Mouse (Mus musculus): ENCODE data around the gene Gm11037. TPM values are rescaled to one million over a fixed set of nuclear protein-coding genes. Genes with fewer than 3 reads are reported as not detected.

Gene Gm11037
- total RNA-seq, 2 experiments from 2014 or later: not detected

DNA sequence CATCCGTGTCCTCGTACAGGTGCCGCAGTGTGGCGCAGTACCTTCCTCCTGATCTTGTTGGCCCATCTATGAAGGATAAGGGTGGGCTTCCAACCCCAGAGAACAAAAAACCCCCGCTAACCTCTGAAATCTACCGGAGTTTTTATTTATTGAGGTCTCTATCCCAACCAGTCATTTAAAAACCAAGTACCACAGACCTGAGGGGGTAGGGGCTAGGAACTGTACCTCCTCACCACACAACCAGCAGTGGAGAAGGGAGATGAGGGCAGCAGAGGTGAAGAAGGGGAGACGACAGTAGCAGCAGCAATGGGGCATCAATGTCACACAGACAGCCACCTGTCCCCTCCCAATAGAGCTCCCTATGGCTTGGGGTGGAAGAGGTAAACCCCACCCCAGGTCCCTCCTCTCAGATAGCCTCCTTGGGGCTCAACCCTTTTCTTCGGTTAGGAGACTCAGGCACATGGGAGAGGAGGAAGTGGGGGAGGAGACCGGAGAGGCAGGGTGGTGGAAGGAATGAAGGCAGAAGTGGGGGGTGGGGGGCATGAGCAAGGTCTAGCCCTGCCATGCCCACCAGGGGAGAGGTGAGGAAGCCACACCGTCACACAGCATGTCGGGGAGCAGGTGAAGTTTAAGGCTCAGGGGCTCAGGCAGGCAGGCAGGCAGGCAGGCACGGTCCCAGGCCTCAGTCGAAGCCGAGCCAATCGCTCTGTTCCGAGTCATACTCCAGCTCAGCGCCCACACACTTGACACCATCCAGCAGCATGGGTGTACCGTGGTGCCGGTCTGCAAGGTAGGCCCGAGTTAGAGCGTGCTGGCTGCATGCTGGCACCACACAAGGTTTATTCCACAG lies 13.1 kb downstream of the Gm11037 start:
- DNase-seq: no peak
- intact Hi-C loops (cut with DNase I): no loop called here

- intact Hi-C loops (cut with DNase I): no loop called here
- no peak for DNase-seq
These were observed 13.7 kb downstream of the Gm11037 start for GRCm38 (mm10) chr2:131147043-131147365.

DNA sequence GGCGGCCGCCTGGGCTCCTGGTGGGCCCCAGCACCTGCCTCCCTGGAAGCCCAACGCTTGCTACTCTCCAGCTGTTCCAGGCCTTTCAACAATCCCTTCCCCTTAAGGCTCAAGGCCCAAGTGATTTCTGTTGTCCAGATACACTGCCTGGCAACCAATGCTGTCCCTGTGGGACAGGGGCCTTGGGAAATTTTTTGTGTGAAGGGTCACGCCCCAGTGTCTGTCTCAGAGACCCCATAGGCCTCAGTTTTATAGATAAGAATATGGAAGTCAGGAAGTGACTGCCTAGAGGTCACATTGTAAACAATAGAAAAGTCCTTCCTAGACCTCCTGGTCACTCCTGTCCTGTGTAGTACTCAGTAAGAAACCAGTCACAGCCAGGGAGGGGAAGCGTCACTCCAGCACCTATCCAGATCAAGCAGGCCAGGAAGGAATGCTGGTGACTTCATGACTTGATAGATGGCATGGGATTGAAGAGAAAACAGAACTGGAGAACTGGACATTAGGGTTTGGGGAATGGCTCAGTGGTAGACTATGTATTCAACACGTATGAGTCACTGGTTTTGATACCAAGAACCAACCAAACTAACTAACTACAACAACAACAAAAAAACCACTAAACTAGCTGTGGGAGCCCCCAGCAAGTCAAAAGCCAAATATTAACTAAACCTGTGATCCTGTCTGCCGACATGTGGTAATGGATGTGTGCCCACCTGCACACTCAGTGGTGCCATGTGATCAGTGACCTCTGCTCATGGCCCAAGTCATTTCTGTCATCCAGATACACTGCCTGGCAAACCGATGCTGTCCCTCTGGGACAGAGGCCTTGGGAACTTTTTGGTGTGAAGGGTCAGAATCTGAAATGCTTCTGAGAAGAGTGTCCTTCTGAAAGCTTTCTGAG lies 15.3 kb downstream of the Gm11037 start:
- intact Hi-C loops (cut with DNase I): no loop called here
- DNase-seq: no peak

- intact Hi-C loops (cut with DNase I): no loop called here
- no peak for DNase-seq
These were observed 15.9 kb downstream of the Gm11037 start for GRCm38 (mm10) chr2:131149254-131149578.

DNA sequence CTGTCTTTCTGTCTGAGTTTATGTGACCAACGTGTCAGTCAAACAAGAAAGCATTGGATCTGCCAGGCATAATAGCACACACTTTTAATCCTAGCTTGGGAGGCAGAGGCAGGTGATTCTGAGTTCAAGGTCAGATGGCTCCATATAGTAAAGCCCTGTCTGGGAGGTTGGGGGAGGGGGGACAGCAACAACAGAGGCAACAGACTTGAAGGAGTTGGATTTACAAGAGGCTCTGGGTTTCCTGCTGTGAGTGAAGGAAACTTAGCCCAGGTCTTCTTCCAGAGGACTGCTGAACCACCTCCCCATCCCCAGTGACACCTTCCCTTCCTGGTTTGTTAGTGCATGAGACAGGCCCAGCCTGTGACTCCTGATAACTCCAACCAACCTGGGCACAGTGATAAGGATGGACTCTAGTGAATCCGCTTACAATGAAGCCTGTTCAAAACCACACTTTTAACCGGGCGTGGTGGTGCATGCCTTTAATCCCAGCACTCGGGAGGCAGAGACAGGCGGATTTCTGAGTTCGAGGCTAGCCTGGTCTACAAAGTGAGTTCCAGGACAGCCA lies 19.0 kb downstream of the Gm11037 start:
- intact Hi-C loops (cut with DNase I): no loop called here
- DNase-seq: no peak

DNA sequence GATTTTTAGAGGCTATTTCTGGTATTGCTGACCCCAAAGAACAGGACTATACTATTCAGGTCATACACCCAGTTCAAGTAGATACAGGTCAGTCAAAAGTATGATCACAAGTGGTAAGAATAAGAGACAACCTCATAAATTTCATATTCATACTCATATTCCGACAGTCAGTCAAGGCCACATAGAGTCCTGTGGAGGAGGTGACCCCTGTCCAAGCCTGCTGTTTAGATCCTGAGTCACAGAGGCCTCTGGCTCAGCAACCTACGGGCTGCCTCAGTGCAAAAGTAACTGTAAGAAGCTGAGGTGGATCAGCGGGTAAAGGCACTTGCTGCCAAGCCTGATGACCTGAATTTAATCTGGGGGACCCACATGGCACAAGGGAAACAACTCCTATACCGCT lies 20.7 kb downstream of the Gm11037 start:
- DNase-seq: no peak
- intact Hi-C loops (cut with DNase I): no loop called here

- no peak for DNase-seq
- intact Hi-C loops (cut with DNase I): no loop called here
These were observed 23.7 kb downstream of the Gm11037 start for GRCm38 (mm10) chr2:131156987-131157386.

- intact Hi-C loops (cut with DNase I): no loop called here
- DNase-seq: no peak
These were observed 26.2 kb downstream of the Gm11037 start for GRCm38 (mm10) chr2:131159491-131159910.

- DNase-seq: peak; percentile 92 to 96
- intact Hi-C loops (cut with DNase I): loop anchor here (1.0 kb wide), 1 partner anchor 65 kb away; no protein-coding TSS in a partner anchor
These were observed 26.8 kb downstream of the Gm11037 start, which contains the start of gene 1700037H04Rik for GRCm38 (mm10) chr2:131159938-131160581. Gene 1700037H04Rik, minus strand, starts transcription at chr2:131160081.

DNA sequence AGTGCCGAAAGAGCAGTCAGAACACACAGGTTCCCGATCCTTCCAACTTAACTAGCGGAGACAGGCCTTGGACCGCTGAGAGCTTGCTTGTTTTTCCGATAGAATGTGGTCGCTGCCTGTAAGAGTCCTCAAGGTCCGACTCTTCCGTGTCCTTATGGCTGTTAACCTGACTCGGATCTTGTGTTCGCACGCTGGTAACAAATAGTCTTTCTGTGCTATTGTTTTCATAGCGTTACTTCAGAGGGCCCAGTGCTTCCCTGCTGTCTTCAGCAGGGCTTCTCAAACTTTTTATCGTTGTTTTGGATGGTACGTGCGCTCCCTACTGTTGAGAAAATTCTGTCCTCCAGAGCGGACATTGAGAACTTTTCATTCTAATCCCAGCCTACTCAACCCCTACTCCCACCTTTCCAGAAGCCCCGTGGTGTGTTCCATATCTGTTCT lies 27.4 kb downstream of the Gm11037 start:
- no peak for DNase-seq
- intact Hi-C loops (cut with DNase I): loop anchor here (1.0 kb wide), 1 partner anchor 65 kb away; no protein-coding TSS in a partner anchor

DNA sequence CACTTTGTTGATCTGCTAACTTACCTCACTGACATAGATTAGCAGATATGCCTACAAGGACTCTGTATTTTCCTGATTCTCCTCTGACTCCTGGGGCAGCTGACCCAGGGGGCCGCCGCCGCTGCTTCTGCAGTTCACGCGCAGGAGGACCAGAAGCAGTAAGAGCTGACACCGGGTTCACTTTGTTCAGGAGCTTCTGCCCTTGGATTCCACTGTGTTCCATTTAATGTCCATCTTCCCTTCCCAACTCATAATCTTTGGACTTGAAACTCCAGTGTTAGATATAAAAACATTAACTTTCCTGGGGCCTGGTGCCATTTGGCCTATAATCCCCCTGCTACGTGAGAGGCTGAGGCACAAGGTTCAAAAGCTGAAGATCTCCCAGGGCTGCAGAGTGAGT lies 30.6 kb downstream of the Gm11037 start:
- no peak for DNase-seq
- intact Hi-C loops (cut with DNase I): no loop called here

DNA sequence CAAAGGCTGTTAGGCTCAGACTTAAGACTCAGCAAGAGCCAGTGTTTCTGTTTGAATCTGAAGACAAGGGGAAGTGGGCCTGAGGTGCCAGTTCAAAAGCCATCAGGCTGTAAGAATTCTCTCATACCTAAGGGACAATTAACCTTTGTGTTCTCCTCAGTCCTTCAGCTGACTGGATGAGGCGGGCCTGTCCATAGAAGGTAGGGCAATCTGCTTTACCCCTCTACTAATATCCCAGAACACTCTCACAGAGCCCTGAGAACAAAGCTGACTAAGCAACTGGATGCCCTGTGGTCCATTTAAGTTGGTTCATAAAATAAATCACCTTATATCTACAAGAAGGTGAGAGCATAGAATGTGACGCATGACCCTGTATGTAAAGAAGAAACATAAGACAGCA lies 32.9 kb downstream of the Gm11037 start:
- intact Hi-C loops (cut with DNase I): no loop called here
- DNase-seq: no peak

DNA sequence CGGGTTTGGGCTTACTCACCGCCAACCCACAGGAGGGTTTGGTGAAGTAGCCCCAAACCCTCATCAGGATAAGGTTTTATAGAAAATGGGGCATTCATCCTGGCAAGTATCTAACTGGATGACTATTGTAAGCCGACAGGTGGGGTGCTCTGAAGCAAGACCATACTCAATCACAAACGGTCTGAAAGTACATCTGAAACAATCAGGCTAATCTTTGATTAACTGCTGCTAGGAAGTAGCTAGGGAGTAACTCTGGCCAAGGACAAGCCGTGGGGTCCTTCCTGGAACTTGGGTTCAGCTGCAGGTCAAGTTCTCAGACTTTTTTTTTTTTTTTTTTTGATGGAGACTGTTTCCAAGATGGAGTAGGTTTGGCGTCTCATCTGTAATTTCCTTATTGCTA lies 34.7 kb downstream of the Gm11037 start:
- intact Hi-C loops (cut with DNase I): no loop called here
- DNase-seq: no peak

DNA sequence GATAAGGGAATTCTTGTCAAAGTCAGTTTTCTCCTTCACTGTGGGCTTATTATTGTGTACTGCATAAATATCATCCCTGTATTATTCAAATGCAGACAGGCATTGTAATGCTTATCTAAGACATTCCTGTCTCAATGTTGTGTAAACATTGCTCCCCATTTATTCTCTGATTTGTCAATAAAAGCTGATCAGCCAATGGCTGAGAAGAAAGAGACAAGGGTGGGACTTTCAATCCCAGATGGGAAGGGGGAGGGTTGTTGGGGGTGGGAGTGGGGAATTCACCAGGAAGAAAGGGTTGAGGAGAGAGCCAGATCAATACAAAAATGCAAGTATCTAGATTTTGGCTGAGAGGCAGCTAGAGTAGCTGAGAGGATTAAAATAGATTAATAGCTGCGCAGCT lies 35.6 kb downstream of the Gm11037 start:
- intact Hi-C loops (cut with DNase I): no loop called here

GRCm38 (mm10) chr2:131170936-131171335 lies 37.6 kb downstream of the Gm11037 start:
- intact Hi-C loops (cut with DNase I): no loop called here
- no peak for DNase-seq

More for the DNA sequence above, 35.6 kb downstream of the Gm11037 start:
- DNase-seq: no peak

DNA sequence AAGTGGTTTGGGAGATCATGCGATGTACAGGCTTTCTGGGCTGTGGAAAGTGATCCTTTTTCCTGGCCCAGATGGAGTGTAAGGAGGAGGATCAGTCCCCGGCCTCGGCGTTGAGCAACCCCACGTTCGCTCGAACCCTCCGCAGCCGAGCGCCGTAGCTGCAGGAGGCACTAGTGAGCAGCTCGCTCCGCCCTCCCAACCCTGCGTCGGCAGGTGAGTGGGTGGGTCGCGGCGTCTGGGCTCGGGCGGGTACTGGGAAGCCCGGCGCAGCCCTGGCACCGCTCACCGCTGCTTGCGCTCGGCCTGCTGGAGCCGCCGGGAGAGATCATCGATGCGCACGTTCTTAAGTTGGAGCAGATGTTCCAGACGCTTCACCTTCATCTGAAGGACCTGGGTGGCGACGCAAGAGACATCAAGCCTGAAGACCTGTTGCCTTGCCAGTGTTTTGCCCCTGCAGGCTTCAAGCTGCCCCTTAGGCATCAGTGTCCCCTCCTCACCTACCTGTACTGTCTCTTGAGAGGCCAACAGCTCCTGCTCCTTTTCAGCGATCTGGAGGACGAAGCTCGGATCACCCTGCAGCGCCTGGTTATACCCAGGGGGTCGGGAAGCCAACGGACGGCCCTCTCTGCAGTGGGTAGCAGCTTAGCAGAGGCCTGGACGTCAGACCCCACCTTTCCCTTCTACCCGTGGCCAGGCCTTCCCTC lies 38.3 kb downstream of the Gm11037 start:
- DNase-seq: peak; percentile 56 to 59
- intact Hi-C loops (cut with DNase I): no loop called here

DNA sequence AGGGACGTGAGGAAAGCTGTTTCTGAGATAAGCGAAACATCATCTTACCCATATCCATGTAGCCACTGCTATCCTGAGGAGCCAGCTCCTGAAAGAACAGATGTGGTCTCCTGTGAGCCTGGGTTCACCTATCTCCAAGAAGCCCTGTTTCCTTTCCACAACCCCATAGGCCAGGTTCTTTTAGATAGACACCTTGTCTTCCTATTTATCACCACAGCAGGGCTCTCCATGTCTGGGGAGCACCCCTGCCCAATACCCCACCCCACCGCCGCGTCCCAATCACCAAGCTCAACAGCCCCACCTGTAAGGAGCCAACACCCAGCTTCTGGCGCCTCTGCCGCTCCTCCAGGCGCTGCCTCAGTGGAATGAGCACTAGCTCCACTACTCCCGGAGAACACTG lies 39.0 kb downstream of the Gm11037 start:
- intact Hi-C loops (cut with DNase I): no loop called here

DNA sequence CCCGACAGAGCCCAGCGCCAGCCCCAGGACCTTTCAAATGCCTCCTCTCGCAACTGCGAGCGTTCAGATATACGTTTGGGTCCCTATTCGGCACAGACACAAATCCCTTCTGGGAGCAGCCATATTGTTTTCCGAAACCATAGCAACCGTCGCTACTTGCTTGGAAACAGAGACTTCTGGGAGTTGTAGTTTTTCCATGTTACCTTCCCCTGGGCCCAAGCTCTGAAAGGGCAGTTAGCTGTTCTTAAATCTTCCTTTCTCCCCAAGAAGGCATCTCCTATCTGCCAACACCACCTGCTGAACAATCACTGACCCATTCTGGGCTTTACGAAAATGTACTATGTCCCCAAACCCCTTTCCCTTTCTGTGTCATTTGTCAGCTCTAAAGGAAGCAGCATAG lies 41.4 kb downstream of the Gm11037 start:
- intact Hi-C loops (cut with DNase I): loop anchor here (5.0 kb wide), 1 partner anchor 78 kb away; no protein-coding TSS in a partner anchor
- DNase-seq: no peak

More for the DNA sequence above, 39.0 kb downstream of the Gm11037 start:
- DNase-seq: no peak

- intact Hi-C loops (cut with DNase I): loop anchor here (5.0 kb wide), 1 partner anchor 77 kb away; no protein-coding TSS in a partner anchor
These were observed 42.1 kb downstream of the Gm11037 start for GRCm38 (mm10) chr2:131175286-131175944.

More at GRCm38 (mm10) chr2:131175286-131175944, 42.1 kb downstream of the Gm11037 start:
- DNase-seq: no peak
